Mouse (Mus musculus) B cell, adult 67 days (primary cell): Measurements from ENCODE around the gene Olfr482. TPM values are rescaled to one million over a fixed set of nuclear protein-coding genes. Genes with fewer than 3 reads are reported as not detected.

Source experiments
- total RNA-seq, 2 experiments: library from RNA; stranded (reverse); gene quantifications; 4 replicates each; pipeline ENCODE4 v1.2.4; 2023

Olfr482 gene
- total RNA-seq: 1 to 10 TPM; 1.5 to 2.4 TPM

GRCm38 (mm10) chr7:108097486-108097885 lies at the start of gene Olfr482:
Olfr482 (minus strand) TSS chr7:108097586.

GRCm38 (mm10) chr7:108127349-108127748 lies 30.0 kb upstream of the Olfr482 start, which contains the start of gene Olfr484:
Olfr484 (minus strand) TSS chr7:108127449.

GRCm38 (mm10) chr7:108100549-108100948 lies 3.2 kb upstream of the Olfr482 start, which contains the start of gene Olfr483:
Olfr483 (plus strand) TSS chr7:108100849.

GRCm38 (mm10) chr7:108079555-108079954 lies 17.8 kb downstream of the Olfr482 start, which contains the start of gene Olfr481:
Olfr481 (plus strand) TSS chr7:108079855.

GRCm38 (mm10) chr7:108067246-108067645 lies 30.1 kb downstream of the Olfr482 start, which contains the start of gene Olfr480:
Olfr480 (minus strand) TSS chr7:108067346.

GRCm38 (mm10) chr7:108050393-108050792 lies 47.0 kb downstream of the Olfr482 start, which contains the start of gene Olfr479:
Olfr479 (plus strand) TSS chr7:108050693.

Other genes starting within 250 kb of the Olfr482 start
- not detected for gene Olfr472, start 199.7 kb downstream of the Olfr482 start, total RNA-seq
- gene Olfr473, start 167.1 kb downstream of the Olfr482 start, total RNA-seq: not detected
- gene Olfr474, start 142.9 kb downstream of the Olfr482 start, total RNA-seq: not detected
- gene Olfr476, start 132.8 kb downstream of the Olfr482 start, total RNA-seq: not detected
- gene Olfr477, start 110.9 kb downstream of the Olfr482 start, total RNA-seq: not detected
- not detected for gene Olfr478, start 63.6 kb downstream of the Olfr482 start, total RNA-seq
- not detected for gene Olfr479, start 46.9 kb downstream of the Olfr482 start, total RNA-seq
- gene Olfr480, start 30.2 kb downstream of the Olfr482 start, total RNA-seq: not detected
- not detected for gene Olfr481, start 17.7 kb downstream of the Olfr482 start, total RNA-seq
- gene Olfr483, start 3.3 kb upstream of the Olfr482 start, total RNA-seq: not detected
- not detected for gene Olfr484, start 29.9 kb upstream of the Olfr482 start, total RNA-seq
- not detected for gene Olfr485, start 62.3 kb upstream of the Olfr482 start, total RNA-seq
- gene Olfr486, start 75.2 kb upstream of the Olfr482 start, total RNA-seq: not detected
- gene Olfr487, start 117.0 kb upstream of the Olfr482 start, total RNA-seq: not detected
- gene Olfr488, start 160.8 kb upstream of the Olfr482 start, total RNA-seq: not detected
- not detected for gene Olfr490, start 191.3 kb upstream of the Olfr482 start, total RNA-seq
- gene Olfr491, start 215.9 kb upstream of the Olfr482 start, total RNA-seq: not detected
- gene Olfr492, start 226.1 kb upstream of the Olfr482 start, total RNA-seq: not detected
- gene Olfr493, start 249.4 kb upstream of the Olfr482 start, total RNA-seq: not detected